Mouse (Mus musculus) spleen, postnatal 4 days (tissue): ENCODE results near the gene Zfand5.
"Not testable (repeated sequence)": the region's sequence is repeated elsewhere in the genome, so short reads cannot be mapped to it uniquely, and the experiment has no call there.

Experiments used
- DNase-seq, 2 experiments: peaks; one replicate each; pipeline ENCODE4 v3.0.0; 2022; ENCODE audit warnings: low spot score in 2 of 2

The Zfand5 gene

DNA sequence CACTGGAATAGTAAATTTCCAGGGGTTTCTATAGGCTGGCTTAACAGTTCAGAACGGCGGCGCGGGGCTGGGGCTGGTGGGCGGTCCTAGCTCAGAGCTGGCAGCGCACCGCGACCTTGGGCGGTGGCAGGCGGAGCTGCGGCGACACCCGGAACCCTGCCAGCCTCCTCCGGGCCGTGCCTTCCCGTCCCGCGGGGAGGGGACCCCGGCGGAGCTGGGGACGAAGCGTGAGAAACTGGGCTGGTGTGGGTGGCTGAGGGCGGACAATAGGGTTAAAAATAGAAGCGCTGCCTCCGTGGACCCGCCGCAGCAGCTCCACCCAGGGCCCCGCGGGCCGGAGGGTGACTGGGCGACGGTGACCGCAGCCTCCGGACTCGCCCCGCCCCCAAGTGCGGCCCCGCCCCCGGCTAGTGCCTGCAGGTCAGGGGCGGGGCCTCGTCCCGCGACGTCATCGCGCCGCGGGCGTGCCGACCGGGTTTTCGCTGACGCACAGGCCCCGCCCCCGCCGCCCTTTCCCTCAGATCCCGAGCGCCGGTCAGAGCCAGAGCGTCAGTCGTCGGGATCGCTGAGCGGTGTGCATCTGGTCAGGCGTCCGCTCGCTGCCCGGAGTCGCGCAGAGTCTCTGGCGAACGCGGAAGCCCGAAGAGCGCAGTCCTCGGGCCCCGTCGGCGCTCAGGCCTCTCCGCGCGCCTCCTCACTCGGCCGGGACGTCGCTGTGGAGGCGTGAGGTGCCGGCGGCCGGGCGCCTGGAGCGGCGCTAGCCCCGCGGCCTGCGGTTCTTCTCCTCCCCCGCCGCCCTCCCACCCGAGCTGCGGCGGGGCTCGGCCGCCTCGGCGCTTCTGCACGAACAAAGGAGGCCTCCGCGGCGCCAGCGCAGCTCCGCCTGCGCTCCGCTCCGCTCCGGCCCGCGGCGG, at the start of gene Zfand5:
Zfand5 (plus strand) TSS at position 538 of the 914 bp plus-strand sequence.
- DNase-seq = peak; percentile 99 to 100

DNA sequence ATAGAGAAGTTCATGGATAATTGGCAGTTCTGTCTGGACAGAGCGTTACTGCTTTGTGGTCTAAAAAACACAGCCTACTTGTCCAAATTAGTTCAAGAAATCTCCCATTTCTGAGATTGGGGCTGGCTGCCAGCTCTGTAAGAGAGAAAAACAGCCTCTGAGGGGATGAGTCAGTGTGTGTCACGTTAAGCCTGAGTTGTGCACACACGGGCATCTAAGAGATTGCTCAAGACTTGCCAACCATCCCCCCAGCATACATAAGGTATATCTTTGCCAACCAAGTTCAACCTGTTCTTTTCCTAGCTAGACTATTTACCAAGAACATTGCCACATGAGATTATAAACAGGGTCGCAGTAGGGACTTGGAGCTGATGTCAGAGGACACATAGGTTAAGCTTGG, 44.9 kb upstream of the Zfand5 start:
- DNase-seq = peak in 1 of 2 experiments; percentile 34

GRCm38 (mm10) chr19:21227754-21228153, 44.3 kb upstream of the Zfand5 start:
- DNase-seq = peak in 1 of 2 experiments; percentile 4

DNA sequence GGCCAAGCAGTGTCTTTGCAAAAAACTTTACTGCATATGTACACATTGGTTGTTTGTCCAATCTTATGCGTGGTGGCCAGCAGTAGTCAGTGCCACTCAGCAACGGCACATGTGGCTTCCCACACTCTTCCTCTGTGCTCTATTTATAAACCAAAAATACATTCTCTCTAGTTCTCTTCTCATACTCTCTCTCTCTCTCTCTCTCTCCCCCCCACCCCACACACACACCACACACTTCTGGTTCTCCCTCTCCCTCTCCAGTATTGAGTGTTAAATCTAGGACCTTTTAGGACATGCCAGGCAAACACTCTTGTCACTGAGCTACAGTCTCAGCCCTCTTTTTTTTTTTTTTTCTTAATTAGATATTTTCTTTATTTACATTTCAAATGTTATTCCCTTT, 23.3 kb upstream of the Zfand5 start:
- DNase-seq = not testable (repeated sequence)

- peak in 1 of 2 experiments; percentile 27 for DNase-seq
Observed at GRCm38 (mm10) chr19:21253846-21254245, 18.2 kb upstream of the Zfand5 start.

DNA sequence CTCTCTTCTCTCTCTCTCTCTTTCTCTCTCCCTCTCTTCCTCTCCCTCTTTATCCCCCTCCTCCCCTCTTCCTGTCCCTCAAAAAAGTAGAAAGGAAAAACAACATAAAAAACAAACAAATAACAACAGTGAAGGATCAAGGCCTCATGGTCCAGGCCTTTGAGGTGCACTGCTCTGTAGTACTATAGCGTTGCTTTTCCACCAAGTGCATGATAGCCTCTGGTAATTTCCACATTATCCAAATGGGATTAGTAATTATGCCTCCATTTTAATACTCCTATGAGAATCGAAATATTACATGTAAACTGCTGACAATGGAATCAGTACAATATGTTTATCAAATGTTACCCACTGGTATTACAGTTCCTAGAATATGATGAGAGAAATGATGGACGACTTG, 16.2 kb upstream of the Zfand5 start:
- peak in 1 of 2 experiments; percentile 2 for DNase-seq

DNA sequence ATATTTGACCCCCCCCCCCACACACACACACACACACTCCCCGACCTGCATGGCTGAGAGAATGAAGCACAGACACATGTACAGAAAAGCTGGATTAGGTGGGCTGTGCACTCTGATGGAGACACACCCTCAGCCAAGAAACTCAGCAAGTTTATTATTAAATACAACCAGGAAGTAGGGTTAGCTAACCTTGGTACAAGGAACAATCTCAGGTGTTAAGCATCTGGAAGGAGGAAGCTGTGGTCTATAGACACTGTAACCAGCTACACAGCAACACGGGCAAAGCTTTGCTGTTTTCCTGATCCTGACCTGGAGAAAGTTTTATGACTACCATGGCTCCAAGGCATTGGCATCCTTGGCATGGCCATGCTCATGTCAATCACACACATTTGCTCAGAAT, 12.6 kb upstream of the Zfand5 start:
- DNase-seq = no peak

GRCm38 (mm10) chr19:21260280-21260679, 11.8 kb upstream of the Zfand5 start:
- DNase-seq = no peak

DNA sequence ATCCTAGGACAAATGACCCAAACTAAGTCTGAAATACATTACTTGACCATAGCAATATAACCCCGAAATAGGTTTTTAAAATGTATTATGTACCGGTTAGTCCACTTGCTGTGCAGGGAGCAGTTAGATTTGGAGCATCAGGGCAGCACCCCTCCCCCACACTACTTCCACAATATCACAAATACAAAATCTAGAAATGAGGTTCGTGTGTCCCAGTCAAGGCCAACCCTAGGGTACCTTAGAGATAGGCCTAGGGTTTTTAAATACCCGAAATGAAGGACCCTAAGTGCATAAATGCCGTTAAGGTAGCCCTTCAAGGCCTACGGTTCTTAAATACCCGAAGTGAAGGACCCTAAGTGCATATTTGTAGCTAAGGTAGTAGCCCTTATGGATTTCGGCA, 892 bp upstream of the Zfand5 start:
- no peak for DNase-seq

- peak; percentile 72 to 86 for DNase-seq
Observed at GRCm38 (mm10) chr19:21272655-21273284, 692 bp downstream of the Zfand5 start.

GRCm38 (mm10) chr19:21273440-21273839, 1.4 kb downstream of the Zfand5 start:
- no peak for DNase-seq

GRCm38 (mm10) chr19:21274181-21274591, 2.1 kb downstream of the Zfand5 start:
- DNase-seq = peak; percentile 37 to 64

DNA sequence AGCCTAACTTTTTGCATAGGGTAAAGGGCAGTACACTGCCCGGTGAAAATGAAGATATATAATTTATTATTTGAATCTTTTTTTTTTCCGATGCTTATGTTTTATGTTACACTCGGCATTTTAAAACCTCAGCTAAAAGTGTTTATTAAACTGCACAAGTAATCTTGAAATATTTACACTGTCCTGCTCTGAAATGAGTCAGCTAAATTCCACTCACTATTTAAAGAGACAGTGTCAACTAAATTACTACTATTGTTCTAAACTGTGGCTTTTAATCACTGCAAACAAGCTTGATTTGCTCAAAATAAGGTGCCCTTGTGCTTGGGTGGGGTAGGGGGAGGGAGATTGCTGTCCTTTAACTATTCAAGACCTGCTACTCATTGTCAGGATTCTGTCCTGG, 2.6 kb downstream of the Zfand5 start:
- DNase-seq = no peak

GRCm38 (mm10) chr19:21276317-21276716, 4.2 kb downstream of the Zfand5 start:
- DNase-seq = no peak

DNA sequence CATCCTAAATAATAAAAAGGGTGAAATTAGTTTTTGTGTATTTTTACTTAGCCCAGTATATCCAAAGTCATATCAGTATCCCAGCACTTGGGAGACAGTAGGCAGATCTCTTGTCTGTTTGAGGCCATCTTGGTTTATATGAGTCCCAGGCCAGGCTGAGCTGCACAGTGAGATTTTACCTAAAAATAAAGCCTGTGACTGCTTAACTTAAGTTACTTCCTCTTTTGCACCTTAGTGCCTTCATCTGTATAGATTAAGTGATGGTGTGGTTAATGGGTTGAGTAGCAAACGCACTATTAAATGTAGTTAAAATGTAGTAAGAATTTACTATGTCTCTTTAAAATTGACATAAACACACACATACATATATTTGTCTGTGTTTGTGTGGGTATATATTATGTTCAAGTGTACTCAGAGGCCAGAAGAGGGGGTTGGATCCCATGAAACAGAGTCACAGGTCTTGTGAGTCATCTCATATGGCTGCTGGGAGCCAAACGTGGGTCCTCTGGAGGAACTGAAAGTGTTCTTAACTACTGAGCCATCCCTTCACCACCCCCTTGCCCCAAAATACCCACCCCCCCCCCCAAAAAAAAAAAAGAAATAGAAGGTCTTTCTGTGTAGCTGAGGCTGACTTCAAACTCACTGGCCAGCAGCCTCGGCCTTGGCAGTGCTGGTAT, 14.5 kb downstream of the Zfand5 start:
- no peak for DNase-seq

- no peak for DNase-seq
Observed at GRCm38 (mm10) chr19:21297411-21297810, 25.3 kb downstream of the Zfand5 start.

DNA sequence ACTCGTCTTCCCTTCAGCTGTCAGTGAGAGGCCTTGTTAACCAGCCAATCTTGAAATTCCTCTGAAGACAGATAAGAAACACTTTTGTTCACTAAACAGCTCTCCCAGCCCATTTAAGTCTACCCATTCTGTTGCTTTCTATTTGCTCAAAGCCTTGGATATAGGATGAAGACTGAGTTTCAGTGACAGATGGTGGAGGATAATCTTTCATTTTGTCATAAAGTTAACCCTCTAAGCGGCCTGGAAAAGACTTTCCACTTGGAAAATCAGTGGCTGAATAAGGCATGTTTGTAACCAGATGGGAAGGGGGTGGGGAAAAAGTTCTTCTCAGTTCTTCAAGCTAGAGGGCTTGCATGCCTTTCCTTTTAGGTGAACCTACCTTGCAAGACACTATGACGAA, 29.7 kb downstream of the Zfand5 start:
- no peak for DNase-seq

- no peak for DNase-seq
Observed at GRCm38 (mm10) chr19:21307755-21308154, 35.7 kb downstream of the Zfand5 start.

- DNase-seq = not testable (repeated sequence)
Observed at GRCm38 (mm10) chr19:21310364-21310763, 38.3 kb downstream of the Zfand5 start.

GRCm38 (mm10) chr19:21315701-21316100, 43.6 kb downstream of the Zfand5 start:
- DNase-seq = no peak

- no peak for DNase-seq
Observed at GRCm38 (mm10) chr19:21319618-21320017, 47.5 kb downstream of the Zfand5 start.

DNA sequence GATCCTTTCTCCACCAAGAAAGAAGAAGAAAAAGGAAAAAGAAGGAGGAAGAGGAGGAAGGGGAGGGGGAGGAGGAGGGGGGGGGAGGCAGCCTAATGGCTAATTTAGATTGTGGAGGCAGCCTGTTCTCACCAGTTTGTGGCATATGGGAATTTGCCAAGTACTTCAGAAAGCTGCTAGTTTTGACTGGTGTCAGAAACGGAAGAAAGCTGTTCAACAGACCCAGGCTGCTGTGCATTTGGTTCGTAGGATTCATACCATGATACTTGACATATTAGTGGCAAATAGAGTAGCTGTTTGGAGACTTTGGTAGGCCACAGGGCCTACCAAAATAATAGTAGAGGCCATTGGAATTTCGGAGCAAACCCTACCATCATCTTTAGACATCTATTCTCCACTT, 53.3 kb downstream of the Zfand5 start:
- DNase-seq = no peak
